Mouse (Mus musculus) layer of hippocampus, adult 18-20 months (tissue): Measurements from ENCODE around the gene Hipk2. TPM values are rescaled to one million over a fixed set of nuclear protein-coding genes. Genes with fewer than 3 reads are reported as not detected.

Source experiments
- DNase-seq, 2 experiments: peaks; one replicate each; pipeline ENCODE4 v3.0.0; 2022; ENCODE audit warnings: low spot score in 2 of 2
- total RNA-seq, 2 experiments: library from RNA; stranded (reverse); gene quantifications; 2 replicates each; pipeline ENCODE4 v1.2.3; 2021

Gene Hipk2
- total RNA-seq, 2 experiments from 2014 or later = 63.8 to 66.2 TPM

DNA sequence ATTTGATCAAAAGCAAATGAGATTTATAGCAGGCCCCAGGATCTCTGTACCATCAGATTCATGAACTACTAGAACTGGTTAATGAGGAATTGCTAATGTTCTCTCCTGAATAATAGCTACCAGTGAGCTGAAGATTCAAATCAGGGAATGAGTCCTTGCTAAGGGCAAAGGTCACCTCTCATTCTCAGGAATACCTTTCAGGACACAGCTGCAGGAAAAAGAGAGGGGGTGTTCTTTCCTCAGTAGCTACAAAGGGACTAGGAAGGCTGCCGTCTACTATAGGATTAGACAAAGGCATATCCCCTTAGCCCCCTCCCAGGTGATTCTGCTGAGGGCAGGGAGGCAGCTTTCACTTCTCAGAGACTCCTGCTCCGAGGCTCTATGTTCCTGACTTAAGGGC, 5.9 kb downstream of the Hipk2 start:
- DNase-seq = no peak

- no peak for DNase-seq
Measured at GRCm38 (mm10) chr6:38868974-38869373, 7.0 kb downstream of the Hipk2 start.

DNA sequence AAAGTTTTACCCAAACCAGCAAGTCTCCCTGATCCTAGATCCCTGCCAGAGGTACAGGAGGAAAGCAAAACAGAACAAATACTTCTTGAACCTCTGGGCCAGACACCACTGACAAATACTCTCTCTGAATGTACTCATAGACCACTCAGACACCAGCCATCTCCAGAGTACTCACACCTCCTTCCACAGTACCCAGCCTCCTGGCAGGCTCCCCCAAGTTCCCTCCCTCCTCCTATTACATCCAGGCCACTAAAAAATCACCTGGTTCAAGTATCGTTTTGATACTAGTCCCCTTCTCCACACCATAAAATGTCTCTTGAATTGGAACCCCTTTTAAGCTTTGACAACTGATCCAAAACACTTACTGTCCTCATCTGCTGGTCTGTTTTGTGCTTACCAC, 8.7 kb downstream of the Hipk2 start:
- DNase-seq = no peak

GRCm38 (mm10) chr6:38866761-38867160, 9.2 kb downstream of the Hipk2 start:
- no peak for DNase-seq

DNA sequence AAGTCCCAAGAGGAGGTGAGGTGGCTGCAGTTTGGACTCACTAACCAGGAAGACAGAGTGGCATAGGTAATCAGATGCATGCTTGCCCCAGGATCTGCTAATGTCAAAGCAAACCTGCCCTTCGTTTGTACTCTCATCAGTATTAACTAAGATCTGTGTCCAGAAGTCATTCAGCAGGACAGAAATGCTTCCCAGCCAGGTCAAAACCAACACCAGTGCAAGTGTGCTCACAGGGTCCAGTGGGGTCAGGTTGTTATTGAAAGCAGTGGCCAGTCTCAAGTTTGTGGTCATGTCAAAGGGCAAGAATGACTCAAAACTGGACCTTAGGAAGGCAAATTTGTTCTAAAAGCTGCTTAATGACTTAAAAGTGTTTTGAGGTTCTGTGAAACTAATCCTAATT, 9.6 kb downstream of the Hipk2 start:
- no peak for DNase-seq

DNA sequence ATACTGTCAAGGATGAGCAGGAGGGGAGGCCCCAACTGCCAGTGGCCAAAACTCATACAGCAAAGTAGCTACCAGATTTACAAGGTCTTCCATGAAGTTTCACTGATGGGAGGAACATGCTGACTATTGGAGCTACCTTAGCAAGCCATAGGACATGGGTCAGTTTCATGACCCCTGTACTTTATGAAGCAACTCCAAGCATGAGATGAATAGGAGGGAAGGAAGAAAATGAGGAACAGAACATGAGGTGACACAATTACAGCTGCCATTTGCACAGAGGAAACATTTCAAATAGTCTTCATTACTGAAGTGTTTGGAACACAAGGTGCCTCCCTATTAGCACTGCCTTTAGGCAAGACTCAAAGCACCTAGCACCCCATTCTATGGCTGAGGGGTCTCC, 10.2 kb downstream of the Hipk2 start:
- no peak for DNase-seq

- no peak for DNase-seq
Measured at GRCm38 (mm10) chr6:38863595-38863994, 12.4 kb downstream of the Hipk2 start.

- DNase-seq = no peak
Measured at GRCm38 (mm10) chr6:38860301-38860700, 15.7 kb downstream of the Hipk2 start.

GRCm38 (mm10) chr6:38859819-38860218, 16.1 kb downstream of the Hipk2 start:
- DNase-seq = no peak

GRCm38 (mm10) chr6:38853561-38853992, 22.4 kb downstream of the Hipk2 start:
- DNase-seq = no peak

DNA sequence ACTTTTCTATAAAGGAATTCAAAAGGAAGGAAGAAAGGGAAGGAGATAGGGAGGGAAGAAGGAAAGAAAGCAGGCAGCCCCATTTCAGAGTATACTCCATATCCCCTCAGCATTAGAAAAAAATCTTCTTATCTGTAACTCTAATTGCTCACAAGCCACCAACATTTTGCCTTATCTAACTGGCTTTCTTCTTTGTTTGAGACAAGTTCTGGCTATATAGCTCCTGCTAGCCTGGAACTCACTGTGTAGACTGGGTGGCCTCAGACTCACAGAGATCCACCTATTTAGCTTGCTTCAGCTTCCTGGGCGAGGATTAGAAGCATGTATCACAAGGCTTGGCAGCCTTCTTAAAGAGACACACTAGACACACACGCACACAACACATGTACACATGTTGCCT, 24.2 kb downstream of the Hipk2 start:
- no peak for DNase-seq

- no peak for DNase-seq
Measured at GRCm38 (mm10) chr6:38850715-38851259, 25.2 kb downstream of the Hipk2 start.

GRCm38 (mm10) chr6:38847958-38848910, 27.7 kb downstream of the Hipk2 start:
- no peak for DNase-seq

- no peak for DNase-seq
Measured at GRCm38 (mm10) chr6:38847447-38847846, 28.5 kb downstream of the Hipk2 start.

DNA sequence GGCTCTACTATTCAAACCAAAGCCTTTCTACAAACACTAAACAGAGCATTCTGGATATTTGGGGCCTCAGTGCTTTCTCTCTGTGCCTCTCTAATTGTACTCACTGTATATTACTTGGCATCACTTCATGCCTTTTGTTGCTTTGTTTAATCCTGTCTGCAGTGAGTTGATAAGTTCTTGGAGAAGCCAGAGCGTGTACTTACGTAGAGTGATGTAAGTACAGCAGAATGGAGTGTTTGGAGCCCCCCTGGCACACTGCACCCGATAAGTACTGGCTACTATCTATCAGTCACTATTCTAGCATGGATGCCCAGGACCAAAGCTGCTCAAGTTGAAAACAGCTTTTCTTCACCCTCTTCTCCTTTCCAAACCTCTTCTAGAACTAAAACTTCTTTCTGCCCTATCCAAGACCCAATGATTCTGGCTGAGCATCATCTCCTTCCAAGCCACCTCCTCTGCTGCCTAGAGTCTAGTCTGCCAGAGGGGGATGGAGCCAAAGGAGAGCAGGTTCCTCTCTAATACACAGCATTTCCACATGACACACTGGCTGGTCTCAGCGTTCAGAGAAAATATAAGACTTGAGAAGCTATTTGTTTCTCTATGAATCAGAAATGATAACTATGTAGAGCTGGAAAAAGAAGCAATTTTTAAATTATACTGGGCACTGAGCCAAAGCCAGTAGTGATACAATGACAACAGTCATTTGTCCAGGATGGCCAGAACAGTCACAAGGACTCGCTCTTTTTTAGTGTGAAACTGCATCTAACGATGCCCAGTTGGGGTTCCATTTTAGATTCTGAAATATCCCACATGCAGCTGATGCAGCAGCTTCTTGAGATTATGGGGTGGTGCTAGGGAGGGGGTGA, 29.4 kb downstream of the Hipk2 start:
- DNase-seq = no peak

GRCm38 (mm10) chr6:38845876-38846275, 30.1 kb downstream of the Hipk2 start:
- no peak for DNase-seq

GRCm38 (mm10) chr6:38845117-38845516, 30.8 kb downstream of the Hipk2 start:
- DNase-seq = no peak

DNA sequence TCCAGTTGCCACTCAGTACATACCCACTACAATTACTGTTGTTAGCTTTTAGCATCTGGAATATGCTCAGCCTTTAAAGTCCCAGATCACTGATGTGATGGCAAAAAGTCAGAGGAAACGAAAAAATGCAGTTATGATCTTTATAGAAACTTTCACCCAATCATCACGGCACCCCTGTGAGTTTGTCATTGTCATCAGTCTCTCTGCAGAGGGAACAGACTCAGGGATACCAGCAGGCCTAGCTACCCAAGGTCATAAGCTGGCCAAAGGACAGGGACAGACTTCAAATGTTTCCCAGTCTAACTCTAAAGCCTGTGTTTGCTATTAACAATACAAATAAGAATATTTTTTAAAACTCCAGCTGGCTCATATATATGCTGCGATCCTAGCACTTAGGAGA, 34.4 kb downstream of the Hipk2 start:
- DNase-seq = no peak

GRCm38 (mm10) chr6:38840780-38841179, 35.2 kb downstream of the Hipk2 start:
- no peak for DNase-seq

GRCm38 (mm10) chr6:38840380-38840779, 35.6 kb downstream of the Hipk2 start:
- peak in 1 of 2 experiments; percentile 42 for DNase-seq

DNA sequence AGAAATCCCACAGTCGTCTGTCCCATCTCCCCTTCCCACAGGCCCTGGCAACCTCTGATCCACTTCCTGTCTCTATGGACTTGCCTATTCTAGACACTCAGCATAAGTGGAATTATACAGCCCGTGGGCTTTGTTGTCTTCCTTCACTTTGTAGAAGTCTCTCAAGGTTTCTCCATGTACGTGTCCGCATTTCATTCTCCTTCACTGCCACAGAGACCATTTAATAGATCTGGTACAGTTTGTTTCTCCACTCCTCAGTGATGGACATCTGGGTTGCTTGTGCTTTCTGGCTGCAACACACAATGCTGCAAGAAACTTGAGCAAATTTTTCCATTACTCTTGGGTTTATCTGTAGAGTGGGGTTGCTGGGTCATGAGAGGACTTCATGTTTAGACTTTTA, 36.1 kb downstream of the Hipk2 start:
- no peak for DNase-seq

DNA sequence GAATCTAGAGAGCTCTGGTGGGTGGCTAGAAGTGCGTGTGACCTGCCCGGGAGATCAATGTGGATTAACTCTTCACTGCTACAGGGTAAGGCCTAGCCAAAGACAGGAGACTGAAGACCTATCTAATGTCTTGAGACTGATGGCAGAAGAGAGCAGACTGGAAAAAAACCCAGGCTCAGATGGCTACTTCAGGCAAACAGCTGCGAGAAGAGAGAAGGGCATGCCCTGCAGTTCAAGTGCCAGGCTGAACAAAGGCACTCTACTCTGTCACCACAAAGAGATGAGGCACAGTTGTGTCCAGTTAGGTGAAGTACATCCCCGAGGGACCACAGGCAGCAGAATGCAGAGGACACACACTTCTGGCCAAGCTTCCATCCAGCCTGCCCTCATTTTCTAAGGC, 37.9 kb downstream of the Hipk2 start:
- DNase-seq = no peak
